Mouse (Mus musculus) gastrocnemius, postnatal 14 days (tissue): Measurements from ENCODE around the gene Krtap10-4. TPM values are rescaled to one million over a fixed set of nuclear protein-coding genes. Genes with fewer than 3 reads are reported as not detected.
"Not testable (repeated sequence)": the region's sequence is repeated elsewhere in the genome, so short reads cannot be mapped to it uniquely, and the experiment has no call there.

Experiments
- DNase-seq: peaks from one replicate; pipeline ENCODE4 v3.0.0; 2021; ENCODE audit warnings: mixed read lengths
- intact Hi-C: fragments of 180-260 bp; cut with DNase I; formaldehyde crosslinking; loops from one replicate; pipeline ENCODE4 v1.15.1; 2025; ENCODE audit warnings: low total_unique reads
- long read RNA-seq, 2 experiments: library from polyadenylated mRNA; stranded (forward); transcript quantifications; one replicate each; pipeline ENCODE4 v2.0.0; 2021
- total RNA-seq, 2 experiments: library from RNA; stranded (reverse); gene quantifications; 2 replicates each; pipeline ENCODE4 v1.2.3; 2021

The Krtap10-4 gene
- not detected for total RNA-seq
- long read RNA-seq, experiment 1, result 0 reads
- long read RNA-seq, experiment 2, result 0 reads

DNA sequence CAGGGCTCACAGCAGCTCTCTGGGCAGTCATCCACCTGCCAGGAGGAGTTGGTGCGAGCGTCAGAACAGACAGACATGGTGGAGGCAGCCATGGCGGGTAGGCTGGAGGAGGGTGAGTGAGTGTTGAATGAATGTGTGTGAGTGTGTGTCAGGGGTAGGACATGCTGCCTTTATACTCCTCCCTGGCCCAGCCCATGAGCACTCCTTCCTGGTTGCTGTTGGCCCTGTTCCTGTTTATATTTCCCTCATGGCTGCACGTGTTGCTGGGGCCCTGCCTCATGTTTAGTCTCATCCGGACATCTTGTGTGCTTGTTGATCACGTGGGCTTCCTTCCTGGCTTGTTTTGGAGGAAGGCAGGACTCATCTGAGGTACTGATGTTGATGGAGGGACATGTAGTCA is at the start of gene Krtap10-4:
Gene Krtap10-4, minus strand, starts transcription at position 145 of the 400 bp plus-strand sequence.
- intact Hi-C loops, result no loop called here
- no peak for DNase-seq

DNA sequence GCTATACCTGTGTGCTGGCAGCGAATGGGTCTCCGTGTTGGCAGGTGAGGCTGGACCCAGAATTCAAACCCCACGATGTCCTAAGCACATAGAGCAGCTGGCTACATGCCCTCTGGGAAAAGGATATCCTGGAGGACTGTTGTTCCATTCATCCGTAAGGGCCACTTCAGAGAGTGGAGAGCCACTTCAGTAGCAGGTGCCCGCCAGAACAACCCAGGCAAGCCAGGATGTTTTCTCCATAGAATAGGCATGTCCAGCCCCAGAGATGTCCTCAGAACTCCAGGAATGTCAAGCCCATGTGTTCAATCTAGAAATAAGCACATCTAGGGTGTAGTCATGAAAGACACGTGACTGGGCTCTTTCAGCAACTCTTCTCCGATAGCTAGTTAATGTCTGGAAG is 42.8 kb upstream of the Krtap10-4 start:
- intact Hi-C loops, result no loop called here
- DNase-seq, result no peak

DNA sequence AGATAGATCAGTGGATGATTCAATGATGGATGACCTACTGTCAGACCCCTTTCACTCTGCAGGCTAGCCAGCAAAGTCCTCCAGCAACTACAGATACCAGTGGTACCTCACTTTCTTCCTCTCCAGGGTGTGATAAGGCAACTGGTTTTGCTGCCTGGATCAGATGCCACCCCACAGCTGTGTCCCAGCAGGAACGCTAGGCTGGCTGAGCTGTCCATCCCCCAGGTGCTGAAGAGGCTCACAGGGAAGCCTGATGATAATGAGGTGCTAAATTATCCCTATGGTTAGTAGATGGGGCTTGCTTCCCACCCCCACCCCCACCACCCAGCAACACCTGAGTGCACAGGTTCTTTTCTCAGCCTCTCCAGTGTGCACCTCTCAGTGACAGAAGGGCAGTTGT is 40.7 kb upstream of the Krtap10-4 start:
- intact Hi-C loops, result no loop called here
- no peak for DNase-seq

- DNase-seq, result no peak
Observed at GRCm38 (mm10) chr10:77864762-77865143, 37.9 kb upstream of the Krtap10-4 start.

DNA sequence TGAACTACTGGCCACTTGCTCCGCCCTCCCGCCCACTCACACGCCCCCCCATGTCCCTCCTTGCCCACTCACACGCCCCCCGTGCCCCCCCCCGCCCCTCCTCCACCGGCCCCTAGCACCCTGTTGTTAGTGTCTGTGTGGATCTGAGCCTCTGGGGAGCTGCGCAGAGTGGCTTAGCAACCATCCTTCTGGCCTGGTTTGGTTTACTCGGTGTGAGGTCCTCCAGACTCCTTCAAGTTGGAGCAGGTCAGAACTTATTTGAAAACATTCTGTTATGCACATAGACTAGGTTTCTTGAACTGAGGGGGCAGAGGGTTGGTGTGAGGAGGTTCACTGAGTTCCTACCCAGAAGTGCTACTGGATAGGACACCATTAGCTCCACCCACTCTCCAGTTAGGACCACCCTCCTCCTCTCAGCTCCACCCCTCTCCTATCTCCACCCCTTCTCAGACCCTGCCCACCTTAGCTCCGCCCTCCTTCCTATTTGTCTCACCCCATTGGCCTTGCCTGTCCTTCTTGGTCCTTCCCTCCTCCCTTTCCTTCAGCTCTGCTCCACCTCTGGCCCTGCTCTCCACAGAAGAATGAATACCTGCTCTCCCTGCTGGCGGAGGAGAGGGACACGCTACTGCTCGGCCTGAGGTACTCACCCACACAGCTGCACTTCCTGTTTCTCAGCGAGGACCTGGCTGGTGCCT is 37.3 kb upstream of the Krtap10-4 start:
- DNase-seq, result no peak
- intact Hi-C loops, result no loop called here

More at GRCm38 (mm10) chr10:77864762-77865143, 37.9 kb upstream of the Krtap10-4 start:
- intact Hi-C loops, result no loop called here

DNA sequence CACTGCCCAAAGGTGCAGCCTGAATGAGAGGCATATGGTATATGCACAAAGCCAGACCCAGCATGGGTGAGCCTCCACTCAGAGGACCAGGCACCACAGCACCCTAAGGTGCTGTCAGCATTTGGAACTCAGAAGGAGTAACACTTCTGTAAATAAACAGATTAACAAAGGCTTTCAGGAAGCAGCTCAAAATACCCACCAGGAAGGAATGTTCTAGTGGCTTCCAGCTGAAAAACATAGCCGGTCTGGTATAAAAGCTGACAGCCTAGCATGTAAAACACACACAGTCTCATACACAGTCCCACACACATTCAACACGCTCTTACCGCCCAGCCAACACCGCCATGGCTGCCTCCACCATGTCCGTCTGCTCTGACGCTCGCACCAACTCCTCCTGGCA is 34.8 kb upstream of the Krtap10-4 start, which contains the start of gene Gm3285:
Gene Gm3285, plus strand, starts transcription at position 301 of the 400 bp plus-strand sequence.
- intact Hi-C loops, result no loop called here
- no peak for DNase-seq

GRCm38 (mm10) chr10:77852559-77852958 is 25.7 kb upstream of the Krtap10-4 start, which contains the start of gene Gm10318:
Gene Gm10318, plus strand, starts transcription at chr10:77852859.
- no peak for DNase-seq
- intact Hi-C loops, result no loop called here

- intact Hi-C loops, result no loop called here
- DNase-seq, result no peak
Observed at GRCm38 (mm10) chr10:77847538-77847937, 20.6 kb upstream of the Krtap10-4 start.

DNA sequence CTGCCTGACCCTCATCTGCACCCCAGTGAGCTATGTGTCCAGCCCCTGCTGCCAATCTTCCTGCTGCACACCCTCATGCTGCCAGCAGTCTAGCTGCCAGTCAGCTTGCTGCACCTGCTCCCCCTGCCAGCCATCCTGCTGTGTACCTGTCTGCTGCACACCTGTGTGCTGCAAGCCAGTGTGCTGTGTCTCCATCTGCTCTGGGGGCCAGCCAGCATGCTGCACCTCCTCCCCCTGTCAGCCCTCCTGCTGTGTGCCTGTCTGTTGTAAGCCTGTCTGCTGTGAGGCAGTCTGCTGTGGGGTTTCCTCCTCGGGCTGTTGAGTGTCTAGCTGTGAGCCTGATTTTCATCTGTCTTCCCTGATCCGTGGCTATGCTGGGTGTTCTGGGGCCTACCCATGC is 20.1 kb upstream of the Krtap10-4 start:
- intact Hi-C loops, result no loop called here
- DNase-seq, result no peak

GRCm38 (mm10) chr10:77846503-77846902 is 19.6 kb upstream of the Krtap10-4 start, which contains the start of gene Gm36176:
Gene Gm36176, plus strand, starts transcription at chr10:77846803.
- DNase-seq, result no peak
- intact Hi-C loops, result no loop called here

GRCm38 (mm10) chr10:77839006-77839405 is 12.1 kb upstream of the Krtap10-4 start:
- intact Hi-C loops, result no loop called here
- DNase-seq, result no peak

DNA sequence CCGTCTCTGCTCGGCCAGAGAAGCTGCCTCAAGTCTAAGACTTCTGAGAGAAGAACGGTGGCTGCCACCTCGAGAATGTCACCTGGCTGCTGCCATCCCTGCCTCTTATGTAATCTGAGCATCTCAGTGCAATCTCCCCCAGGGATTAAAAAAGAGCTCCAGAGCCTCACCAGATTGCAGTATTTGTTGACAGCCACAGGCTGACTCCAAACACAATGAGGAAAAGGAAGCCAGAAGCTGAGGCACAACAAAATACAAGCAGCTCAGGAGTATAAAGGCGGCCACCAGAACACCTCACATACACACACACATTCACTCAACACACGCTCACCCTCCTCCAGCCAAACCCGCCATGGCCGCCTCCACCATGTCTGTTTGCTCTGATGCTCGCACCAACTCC is 8.8 kb upstream of the Krtap10-4 start, which contains the start of gene Krtap10-10:
Gene Krtap10-10, plus strand, starts transcription at position 301 of the 400 bp plus-strand sequence.
- intact Hi-C loops, result no loop called here
- DNase-seq, result no peak

GRCm38 (mm10) chr10:77819203-77819602 is 7.7 kb downstream of the Krtap10-4 start:
- DNase-seq, result no peak
- intact Hi-C loops, result no loop called here

- intact Hi-C loops, result no loop called here
- DNase-seq, result no peak
Observed at GRCm38 (mm10) chr10:77818523-77818922, 8.4 kb downstream of the Krtap10-4 start.

- no peak for DNase-seq
- intact Hi-C loops, result no loop called here
Observed at GRCm38 (mm10) chr10:77815514-77815913, 11.4 kb downstream of the Krtap10-4 start.

GRCm38 (mm10) chr10:77814382-77814781 is 12.5 kb downstream of the Krtap10-4 start, which contains the start of gene Gm2696:
Gene Gm2696, plus strand, starts transcription at chr10:77814682.
- intact Hi-C loops, result no loop called here
- no peak for DNase-seq

DNA sequence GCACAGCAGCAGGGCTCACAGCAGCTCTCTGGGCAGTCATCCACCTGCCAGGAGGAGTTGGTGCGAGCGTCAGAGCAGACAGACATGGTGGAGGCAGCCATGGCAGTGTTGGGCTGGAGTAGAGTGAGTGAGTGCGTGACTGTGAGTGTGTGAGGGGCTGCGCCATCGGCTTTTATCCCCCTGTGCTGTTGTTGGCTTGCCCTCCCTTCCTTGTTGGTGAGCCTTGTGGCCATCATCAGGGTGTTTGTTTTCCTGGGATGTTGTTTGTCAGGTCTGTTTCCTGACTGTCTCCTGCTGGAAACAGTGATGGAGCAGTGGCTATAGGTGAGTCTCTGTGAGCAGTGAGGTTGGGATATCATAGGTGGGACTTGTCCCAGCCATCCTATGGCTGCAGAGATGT is 15.2 kb downstream of the Krtap10-4 start, which contains the start of gene Gm9507:
Gene Gm9507, minus strand, starts transcription at position 101 of the 400 bp plus-strand sequence.
- intact Hi-C loops, result no loop called here
- no peak for DNase-seq

DNA sequence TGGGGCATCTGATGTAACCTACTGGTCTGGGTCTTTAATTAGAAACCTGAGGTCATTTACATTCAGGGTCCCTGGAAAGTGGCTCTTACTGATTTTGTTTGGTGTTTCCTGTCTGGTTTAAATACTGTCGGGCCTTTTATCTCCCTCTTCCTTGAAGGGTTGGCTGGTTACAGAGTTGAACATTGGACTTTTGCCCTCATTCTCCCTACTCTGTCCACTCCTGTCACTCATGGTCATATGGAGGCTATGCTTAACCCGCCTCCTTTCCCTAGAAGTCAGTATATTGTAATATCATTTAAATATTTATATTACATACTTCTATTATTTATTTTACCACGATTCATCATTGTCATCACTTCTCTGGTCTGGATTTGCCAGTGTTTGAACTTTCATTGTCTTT is 22.8 kb downstream of the Krtap10-4 start:
- no peak for DNase-seq
- intact Hi-C loops, result no loop called here

DNA sequence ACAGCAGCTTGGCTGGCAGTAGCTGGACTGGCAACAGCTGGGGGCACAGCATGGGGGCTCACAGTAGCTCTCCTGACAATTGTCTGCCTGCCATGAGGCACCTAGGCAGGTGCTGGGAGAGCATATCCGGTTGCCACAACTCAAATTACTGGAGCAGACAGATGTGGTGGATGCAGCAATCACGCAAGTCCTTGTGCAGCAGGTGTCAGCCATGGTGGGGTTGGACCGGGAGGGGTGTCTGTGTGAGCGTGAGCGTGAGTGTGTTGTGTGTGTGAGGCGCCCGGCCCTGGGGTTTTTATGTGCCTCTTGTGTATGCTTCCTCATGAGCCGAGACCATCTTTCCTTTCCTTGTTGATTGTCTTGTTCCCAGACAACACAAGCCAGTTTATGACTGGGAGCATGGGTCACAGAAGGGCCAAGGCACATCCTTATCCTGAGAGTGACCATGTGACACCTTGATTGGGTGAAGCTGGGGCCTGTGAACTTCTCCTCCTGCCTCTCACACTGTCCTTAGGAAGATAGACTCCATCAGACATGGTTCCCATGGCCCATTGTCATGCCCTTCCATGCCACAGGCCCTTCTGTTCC is 27.9 kb downstream of the Krtap10-4 start, which contains the start of gene Gm19668:
Gene Gm19668, minus strand, starts transcription at position 213 of the 588 bp plus-strand sequence.
- intact Hi-C loops, result no loop called here
- no peak for DNase-seq

- DNase-seq, intact Hi-C loops: not testable (repeated sequence)
Observed at GRCm38 (mm10) chr10:77798164-77798920, 28.6 kb downstream of the Krtap10-4 start.
